Mouse (Mus musculus) R1 (cell line): ENCODE data around the gene Vps25.

Experiments used
- DNase-seq: peaks from one replicate; pipeline ENCODE4 v3.0.0-alpha.2; 2018; ENCODE audit warnings: low read depth, low spot score

Vps25 gene

GRCm38 (mm10) chr11:101245071-101245470, 8.4 kb upstream of the Vps25 start:
- DNase-seq, result no peak

- DNase-seq, result peak; percentile 65
Observed at GRCm38 (mm10) chr11:101245855-101246701, 7.4 kb upstream of the Vps25 start, which contains the start of gene Ramp2. TSS of gene Ramp2 (plus strand) at chr11:101246028.

DNA sequence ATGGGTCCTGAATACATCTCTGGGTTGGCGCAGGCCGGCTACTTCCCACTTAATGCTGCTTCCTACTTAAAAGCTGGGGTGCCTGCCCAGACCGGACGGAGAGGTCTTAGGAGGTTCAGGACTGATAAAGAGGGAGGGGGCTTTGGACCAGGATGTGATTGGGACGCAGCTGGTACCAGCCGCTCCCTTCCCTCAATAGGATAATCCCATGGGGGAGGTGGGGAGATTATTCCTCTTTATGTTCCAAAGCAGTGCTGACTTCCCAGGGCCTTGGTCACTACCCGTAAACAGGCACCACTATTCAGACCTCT, 6.8 kb upstream of the Vps25 start:
- no peak for DNase-seq

- no peak for DNase-seq
Observed at GRCm38 (mm10) chr11:101247521-101248030, 5.9 kb upstream of the Vps25 start.

GRCm38 (mm10) chr11:101248258-101248994, 5.1 kb upstream of the Vps25 start:
- peak; percentile 93 for DNase-seq

DNA sequence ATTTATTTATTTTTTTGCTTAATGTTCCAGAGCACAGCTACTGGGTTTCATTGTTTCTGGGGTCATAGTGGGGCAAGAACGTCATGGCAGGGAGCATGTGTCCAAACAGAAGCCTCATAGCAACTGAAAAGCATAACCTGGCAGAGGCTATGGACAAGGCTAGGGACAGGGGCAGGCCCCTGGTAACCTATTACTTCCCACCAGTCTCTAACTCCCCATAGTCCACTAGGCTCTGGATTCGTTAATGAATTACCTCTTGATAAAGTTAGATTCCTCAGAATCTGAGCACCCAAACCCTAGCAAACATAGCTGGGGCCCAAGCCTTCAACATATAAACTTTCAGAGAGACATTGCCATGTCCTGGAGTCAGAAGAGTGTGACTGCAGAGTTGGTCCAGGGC, 2.5 kb upstream of the Vps25 start:
- no peak for DNase-seq

- DNase-seq, result no peak
Observed at GRCm38 (mm10) chr11:101252941-101253340, 566 bp upstream of the Vps25 start.

- DNase-seq, result no peak
Observed at GRCm38 (mm10) chr11:101255826-101256775, 2.6 kb downstream of the Vps25 start.

DNA sequence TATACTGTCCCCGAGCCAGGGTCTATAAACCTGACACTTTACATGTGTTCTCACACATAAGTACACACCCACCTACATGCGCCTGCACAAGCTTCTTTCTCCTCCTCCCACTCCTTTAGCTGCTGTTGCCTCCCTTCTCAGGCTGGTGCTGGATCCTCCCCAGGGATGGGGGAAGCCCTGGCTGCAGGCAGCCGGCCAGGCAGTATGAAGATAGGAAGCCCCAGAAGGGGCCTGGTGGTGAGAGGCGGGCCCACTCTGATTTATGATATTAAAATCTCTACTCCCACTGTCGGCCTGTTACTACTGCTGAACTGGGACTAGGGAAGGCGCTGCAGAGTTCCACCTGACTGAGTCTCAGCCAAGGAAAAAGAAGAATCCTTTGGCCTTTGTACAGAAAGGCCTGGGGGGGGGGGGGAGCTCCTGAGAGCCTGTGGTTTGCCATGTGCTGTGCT, 5.8 kb downstream of the Vps25 start:
- DNase-seq, result no peak

GRCm38 (mm10) chr11:101259948-101260825, 6.7 kb downstream of the Vps25 start, which contains the start of gene Wnk4:
TSS of gene Wnk4 (plus strand) at chr11:101260567.
- DNase-seq, result peak; percentile 74

DNA sequence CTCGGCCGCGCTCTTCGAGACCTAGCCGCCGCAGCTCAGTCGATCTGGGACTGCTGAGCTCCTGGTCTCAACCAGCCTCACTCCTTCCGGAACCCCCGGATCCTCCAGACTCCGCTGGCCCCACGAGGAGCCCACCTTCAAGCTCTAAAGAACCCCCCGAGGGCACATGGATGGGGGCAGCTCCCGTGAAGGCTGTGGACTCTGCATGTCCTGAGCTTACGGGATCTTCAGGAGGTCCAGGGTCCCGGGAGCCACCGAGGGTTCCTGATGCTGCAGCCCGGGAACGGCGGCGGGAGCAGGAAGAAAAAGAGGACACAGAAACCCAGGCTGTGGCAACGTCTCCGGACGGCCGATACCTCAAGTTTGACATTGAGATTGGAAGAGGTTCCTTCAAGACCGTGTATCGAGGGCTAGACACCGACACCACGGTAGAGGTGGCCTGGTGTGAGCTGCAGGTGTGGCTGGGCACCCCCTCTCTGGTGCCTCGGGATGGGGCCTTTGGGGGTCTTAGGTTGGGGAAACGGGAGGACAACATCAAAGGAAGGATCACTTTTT, 7.4 kb downstream of the Vps25 start:
- DNase-seq, result no peak

DNA sequence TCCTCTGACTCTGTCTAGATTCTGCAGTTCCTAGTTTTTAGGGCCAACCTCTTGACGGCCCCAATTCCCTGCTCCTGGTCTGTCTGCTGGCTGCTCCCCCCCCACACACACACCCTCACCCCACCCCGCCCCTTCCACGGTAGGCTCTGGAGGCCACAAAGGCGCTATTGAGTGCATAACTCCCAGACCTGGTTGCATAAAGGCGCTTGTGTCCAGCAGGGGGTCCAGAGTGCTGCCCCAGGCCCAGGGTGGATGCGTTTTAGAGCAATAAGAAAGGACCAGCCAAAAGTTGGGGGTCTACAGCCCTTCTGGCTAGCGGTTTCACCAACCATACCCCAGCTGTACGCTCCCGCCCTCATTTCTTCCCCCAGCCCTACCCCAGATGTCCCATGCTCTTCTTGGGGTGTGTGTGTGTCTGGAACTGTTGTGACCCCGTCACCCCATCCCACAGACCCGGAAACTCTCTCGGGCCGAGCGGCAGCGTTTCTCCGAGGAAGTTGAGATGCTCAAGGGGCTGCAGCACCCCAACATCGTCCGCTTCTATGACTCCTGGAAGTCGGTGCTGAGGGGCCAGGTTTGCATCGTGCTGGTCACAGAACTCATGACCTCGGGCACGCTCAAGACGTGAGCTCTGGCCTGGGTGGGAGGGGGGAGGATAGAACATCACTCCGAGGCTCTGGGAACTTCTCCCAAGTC, 8.9 kb downstream of the Vps25 start:
- no peak for DNase-seq

GRCm38 (mm10) chr11:101263138-101263988, 9.9 kb downstream of the Vps25 start:
- DNase-seq, result no peak

- DNase-seq, result no peak
Observed at GRCm38 (mm10) chr11:101263989-101264280, 10.4 kb downstream of the Vps25 start.

GRCm38 (mm10) chr11:101264954-101265471, 11.5 kb downstream of the Vps25 start:
- no peak for DNase-seq

- no peak for DNase-seq
Observed at GRCm38 (mm10) chr11:101265906-101266305, 12.4 kb downstream of the Vps25 start.

GRCm38 (mm10) chr11:101269577-101270116, 16.1 kb downstream of the Vps25 start:
- peak; percentile 32 for DNase-seq

GRCm38 (mm10) chr11:101272446-101272845, 18.9 kb downstream of the Vps25 start:
- no peak for DNase-seq
